Mouse (Mus musculus) gastrocnemius, adult 8-10 months (tissue): Measurements from ENCODE around the gene Rab3gap2. TPM values are rescaled to one million over a fixed set of nuclear protein-coding genes. Genes with fewer than 3 reads are reported as not detected.
"Not testable (repeated sequence)": the region's sequence is repeated elsewhere in the genome, so short reads cannot be mapped to it uniquely, and the experiment has no call there.

Source experiments
- DNase-seq, 2 experiments: peaks; one replicate each; pipeline ENCODE4 v3.0.0; 2022; ENCODE audit warnings: low spot score in 2 of 2
- total RNA-seq, 4 experiments: library from RNA; stranded (reverse); gene quantifications; 2 replicates each; pipeline ENCODE4 v1.2.4; 2022

Rab3gap2 gene
- total RNA-seq, 4 experiments from 2014 or later = 17.5 to 20.7 (median 17.7) TPM

DNA sequence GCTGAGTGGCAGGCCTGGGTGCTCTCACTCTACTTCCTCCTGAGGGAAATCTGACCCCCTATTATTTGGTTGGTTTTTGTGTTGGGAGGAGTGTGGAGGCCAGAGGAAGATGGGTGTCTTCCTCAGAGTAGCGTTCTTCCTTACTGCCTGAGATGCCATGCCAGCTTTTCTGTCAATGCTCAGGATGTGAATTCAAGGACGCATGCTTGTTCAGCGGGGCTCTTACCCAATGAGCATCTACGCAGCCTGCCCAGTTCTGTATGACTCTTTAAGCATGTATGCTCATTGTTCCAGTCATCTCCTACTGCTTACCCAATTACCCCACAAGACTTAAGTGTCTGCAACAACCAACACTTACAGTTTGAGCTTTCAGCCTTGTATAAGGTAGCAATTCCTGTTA, 76.7 kb downstream of the Rab3gap2 start:
- no peak for DNase-seq

DNA sequence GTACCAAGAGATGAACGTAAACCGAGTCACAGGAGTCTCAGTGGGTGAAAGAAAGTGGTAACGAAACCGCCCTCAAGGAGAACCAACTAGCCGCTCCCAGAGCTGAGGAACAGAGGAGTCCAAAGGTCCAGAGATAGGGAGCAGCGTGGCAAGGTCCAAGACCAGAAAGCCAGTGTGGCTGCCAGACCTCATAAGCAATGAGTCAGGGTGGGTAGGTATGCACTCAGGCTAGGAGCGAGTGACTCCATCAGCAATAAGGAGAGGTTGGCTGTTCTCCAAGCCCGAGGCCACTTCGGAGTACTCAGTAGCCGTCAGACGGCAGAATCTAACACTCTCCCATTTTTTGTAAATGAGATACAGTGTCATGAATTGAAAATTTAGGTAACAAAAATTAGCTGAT, 78.9 kb downstream of the Rab3gap2 start:
- no peak for DNase-seq

GRCm38 (mm10) chr1:185283247-185283646, 79.3 kb downstream of the Rab3gap2 start:
- DNase-seq = no peak

GRCm38 (mm10) chr1:185284740-185285139, 80.8 kb downstream of the Rab3gap2 start:
- no peak for DNase-seq

DNA sequence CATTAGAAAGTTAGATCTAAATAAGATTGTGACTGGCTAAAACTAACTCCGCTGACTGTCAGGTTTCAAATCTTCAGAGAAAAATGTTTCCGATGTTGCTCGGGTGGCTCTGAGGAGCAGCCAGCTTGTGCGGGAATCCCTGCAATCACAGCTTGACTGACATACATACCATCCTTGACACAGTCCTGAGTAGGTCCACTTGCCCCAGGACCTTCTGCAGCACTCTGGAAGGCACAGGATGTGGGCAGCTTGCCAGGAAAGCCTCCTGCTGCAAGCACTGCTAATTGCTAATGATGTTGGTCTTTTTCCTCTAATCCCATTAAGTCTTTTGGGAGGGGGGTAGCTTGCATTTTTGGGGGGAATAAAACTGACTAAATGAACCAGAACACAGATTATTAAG, 81.3 kb downstream of the Rab3gap2 start:
- no peak for DNase-seq

- no peak for DNase-seq
These were observed 83.1 kb downstream of the Rab3gap2 start for GRCm38 (mm10) chr1:185287066-185287465.

DNA sequence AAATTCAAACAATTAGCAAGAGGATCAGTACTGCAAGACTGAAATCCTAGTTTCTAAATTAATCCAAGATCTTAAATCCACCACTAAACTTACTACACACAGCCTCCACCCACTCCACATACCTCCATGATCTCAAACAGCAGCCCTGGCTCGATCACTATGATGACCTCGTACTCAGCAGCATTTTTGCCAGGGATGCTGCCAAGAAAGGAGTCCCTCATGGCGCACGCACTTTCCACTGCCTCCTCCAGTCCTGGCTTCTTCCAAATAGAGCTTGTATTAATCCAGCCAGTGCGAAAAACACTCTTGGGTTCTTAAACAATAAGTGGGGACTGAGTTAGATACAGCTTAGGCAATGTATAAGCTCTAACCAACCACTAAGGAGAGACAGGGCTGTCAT, 85.3 kb downstream of the Rab3gap2 start:
- DNase-seq = peak in 1 of 2 experiments; percentile 32

- DNase-seq = no peak
These were observed 87.4 kb downstream of the Rab3gap2 start for GRCm38 (mm10) chr1:185291336-185291735.

- DNase-seq = no peak
These were observed 88.9 kb downstream of the Rab3gap2 start for GRCm38 (mm10) chr1:185292646-185293360.

DNA sequence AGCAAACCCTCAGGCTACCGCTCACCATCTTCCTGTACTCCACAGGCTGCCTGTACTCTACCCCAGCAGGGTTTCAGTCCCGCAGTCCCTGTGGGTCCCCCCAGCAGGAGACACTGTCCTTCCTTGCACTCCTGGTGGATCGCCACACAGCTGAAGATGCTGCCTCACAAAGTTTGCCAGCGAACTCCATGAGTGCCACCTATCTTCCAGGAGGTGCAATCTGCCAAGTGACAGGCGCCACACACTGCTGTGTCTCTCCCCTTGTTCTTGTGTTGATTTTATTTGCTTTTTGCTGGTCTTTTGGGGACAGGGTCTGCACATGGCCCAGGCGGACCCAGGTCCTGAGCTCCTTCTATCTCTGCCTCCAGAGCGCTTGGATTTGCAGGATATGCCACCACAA, 92.9 kb downstream of the Rab3gap2 start:
- DNase-seq = no peak

GRCm38 (mm10) chr1:185298496-185298895, 94.6 kb downstream of the Rab3gap2 start:
- DNase-seq = peak; percentile 37 to 71

GRCm38 (mm10) chr1:185302816-185303215, 98.9 kb downstream of the Rab3gap2 start:
- no peak for DNase-seq

- no peak for DNase-seq
These were observed 102.9 kb downstream of the Rab3gap2 start for GRCm38 (mm10) chr1:185306836-185307235.

GRCm38 (mm10) chr1:185307645-185308044, 103.7 kb downstream of the Rab3gap2 start:
- DNase-seq = no peak

- no peak for DNase-seq
These were observed 104.4 kb downstream of the Rab3gap2 start for GRCm38 (mm10) chr1:185308334-185308733.

GRCm38 (mm10) chr1:185308908-185309307, 105.0 kb downstream of the Rab3gap2 start:
- DNase-seq = peak in 1 of 2 experiments; percentile 29

DNA sequence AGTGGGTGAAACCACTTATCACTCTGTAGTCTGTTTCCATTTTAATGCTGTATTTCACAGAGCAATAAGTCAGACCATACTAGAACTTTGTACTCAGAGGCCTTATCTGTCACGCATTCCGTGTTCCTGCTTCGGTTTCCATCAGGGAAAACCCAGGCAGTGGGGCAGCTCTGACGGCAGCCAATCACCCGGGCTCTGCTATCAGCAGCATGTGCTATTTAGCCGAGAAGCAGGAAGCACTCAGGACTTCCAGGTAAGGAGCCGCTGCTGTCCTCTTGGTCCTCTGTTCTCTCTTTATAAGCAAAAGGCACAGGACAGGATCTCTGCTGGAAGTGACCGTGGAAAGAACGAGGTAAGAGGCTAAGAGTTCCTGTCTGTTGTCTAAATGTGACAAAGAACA, 108.0 kb downstream of the Rab3gap2 start:
- DNase-seq = no peak

GRCm38 (mm10) chr1:185314546-185314945, 110.6 kb downstream of the Rab3gap2 start:
- DNase-seq = no peak

DNA sequence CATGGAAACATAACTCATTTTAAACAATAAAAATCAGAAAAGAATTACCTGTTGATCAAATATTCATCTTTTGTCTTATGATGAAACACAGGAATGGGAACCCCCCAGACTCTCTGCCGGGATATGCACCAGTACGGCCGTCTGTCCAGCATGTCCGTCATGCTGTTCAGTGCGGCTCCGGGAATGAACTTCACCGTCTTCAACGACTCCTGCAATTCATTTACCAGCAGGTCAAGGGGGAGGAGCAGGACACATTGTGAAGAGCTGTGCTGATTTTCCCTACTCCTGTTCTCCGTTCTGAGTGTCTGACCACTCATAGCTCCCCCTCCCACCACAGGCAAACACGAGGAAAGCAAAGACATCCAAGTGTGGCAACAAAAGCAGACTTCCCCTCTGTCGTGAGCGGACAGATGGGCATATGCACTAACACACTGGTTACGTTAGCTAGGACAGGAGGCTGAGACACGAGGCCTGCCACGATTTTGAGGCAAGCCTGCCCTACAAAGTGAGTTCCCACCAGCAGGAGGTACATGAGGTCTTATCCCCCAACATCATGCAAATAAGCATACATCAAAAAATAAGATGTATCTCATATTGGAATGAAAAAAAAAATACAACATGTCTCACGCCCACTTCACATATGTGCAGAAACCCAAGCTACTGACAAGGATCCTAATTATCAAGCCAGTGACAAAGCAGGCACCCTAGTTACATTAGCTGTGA, 112.1 kb downstream of the Rab3gap2 start:
- DNase-seq = no peak

DNA sequence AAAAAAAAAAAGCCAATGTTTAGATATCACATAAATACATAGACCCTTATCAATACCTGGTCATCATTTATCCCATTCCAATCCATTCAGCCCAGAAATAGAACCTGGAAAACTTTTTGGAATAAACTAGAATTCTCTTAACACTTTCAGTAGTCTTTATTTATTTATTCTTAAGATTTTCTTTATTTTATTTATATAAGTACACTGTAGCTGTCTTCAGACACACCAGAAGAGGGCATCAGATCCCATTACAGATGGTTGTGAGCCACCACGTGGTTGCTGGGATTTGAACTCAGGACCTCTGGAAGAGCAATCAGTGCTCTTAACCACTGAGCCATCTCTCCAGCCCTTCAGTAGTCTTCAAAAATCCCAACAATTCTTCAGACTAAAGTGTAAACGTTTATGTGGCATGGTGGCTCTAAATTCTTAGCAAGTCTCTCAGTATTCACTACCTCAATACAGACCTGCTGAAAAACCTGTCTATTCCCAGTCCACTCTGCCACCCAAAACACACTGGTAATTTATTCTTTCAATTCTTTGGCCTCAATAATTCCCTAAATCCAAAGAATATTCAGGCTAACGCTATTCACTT, 123.9 kb downstream of the Rab3gap2 start:
- not testable (repeated sequence) for DNase-seq

DNA sequence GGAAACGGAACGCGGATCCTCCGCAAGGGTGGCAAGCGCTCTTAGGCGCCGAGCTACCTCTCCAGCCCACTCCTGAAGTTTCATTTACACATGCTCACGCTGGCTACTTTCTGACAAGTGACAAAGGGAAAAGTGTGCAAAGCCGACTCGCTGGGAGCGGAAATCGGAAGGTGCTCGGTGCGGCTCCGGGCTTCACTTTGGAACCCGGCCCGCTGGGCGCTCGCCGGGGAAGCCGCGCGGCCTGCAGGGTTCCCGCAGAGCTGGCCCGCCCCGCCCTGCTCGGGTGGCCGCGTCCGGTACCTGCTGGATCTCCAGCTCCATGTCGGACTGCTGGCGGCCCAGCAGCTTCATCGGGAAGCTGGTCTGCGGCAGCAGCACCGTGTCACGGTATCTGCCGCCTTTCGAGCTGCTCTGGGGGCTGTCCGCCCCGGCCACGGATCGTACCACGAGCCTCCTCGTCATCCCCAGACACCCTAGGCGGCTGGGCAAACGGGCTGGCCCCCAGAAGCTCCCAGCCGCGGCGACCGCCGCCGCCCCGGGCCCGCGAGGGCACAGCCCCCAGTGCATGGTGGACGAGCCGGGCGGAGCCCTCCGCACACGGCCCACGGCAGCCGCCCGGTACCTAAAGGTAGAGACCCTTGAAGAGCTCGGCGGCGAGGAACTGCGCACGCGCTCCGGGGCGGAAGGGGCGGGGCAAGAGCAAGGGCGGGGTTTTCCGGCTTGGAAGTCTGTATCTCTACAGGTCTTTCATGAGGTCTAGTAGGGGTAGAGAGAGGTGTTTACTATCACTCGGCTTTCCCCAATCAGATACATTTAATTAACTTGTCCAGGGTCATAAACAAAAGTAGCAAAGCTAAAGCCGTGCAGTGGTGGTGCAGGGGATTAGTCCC, 125.0 kb downstream of the Rab3gap2 start, which contains the start of gene Iars2:
Gene Iars2 (minus strand): TSS at position 676 of the 890 bp plus-strand sequence.
- DNase-seq = peak; percentile 84 to 87
